Mouse (Mus musculus): ENCODE results near the gene Kcns3. TPM values are rescaled to one million over a fixed set of nuclear protein-coding genes. Genes with fewer than 3 reads are reported as not detected.

The Kcns3 gene
- polyA plus RNA-seq, 1 experiment from 2014 or later: 4.8 TPM

- WGBS: 91% methylated on average over 1 of the region's 1 CpGs
- Histone ChIP-seq H3K9ac (ENCODE audit: low read depth, low read length) (no peak overlapping the region), H3K36me3 (ENCODE audit: control insufficient read depth, insufficient read depth, low read length) (no peaks in the 10 kb centered on the region), H3K4me3 (ENCODE audit: low read length) (no peak overlapping the region), H3K4me2 (ENCODE audit: low read depth, low read length) (no peak overlapping the region), H3K27me3 (replicated peaks; ENCODE audit: control insufficient read depth, insufficient read depth, low read length) (peaks cover 13% of the 10 kb centered on the region), H3K27ac (ENCODE audit: low read length) (no peak overlapping the region), H3K4me1 (ENCODE audit: control insufficient read depth, insufficient read depth, low read length) (0 out of 2 replicates have a peak, but pooled peaks cover 3% of the 10 kb centered on the region), H3K9me3 (ENCODE audit: control insufficient read depth, low read length) (no peaks in the 10 kb centered on the region)
- no peak for ATAC-seq
These were observed 4.3 kb upstream of the Kcns3 start for GRCm38 (mm10) chr12:11155123-11155522.

GRCm38 (mm10) chr12:11153587-11153986 lies 2.7 kb upstream of the Kcns3 start:
- peak overlapping the region; percentile 76 for H3K27ac ChIP-seq (ENCODE audit: low read length)
- H3K9me3 ChIP-seq (ENCODE audit: control insufficient read depth, low read length): no peaks in the 10 kb centered on the region
- H3K4me1 ChIP-seq (ENCODE audit: control insufficient read depth, insufficient read depth, low read length): 0 out of 2 replicates have a peak, but pooled peaks cover 3% of the 10 kb centered on the region
- peak; percentile 83 for ATAC-seq
- H3K27me3 ChIP-seq (replicated peaks; ENCODE audit: control insufficient read depth, insufficient read depth, low read length): peaks cover 13% of the 10 kb centered on the region
- no peak overlapping the region for H3K9ac ChIP-seq (ENCODE audit: low read depth, low read length)
- no peak overlapping the region for H3K4me3 ChIP-seq (ENCODE audit: low read length)
- H3K36me3 ChIP-seq (ENCODE audit: control insufficient read depth, insufficient read depth, low read length): no peaks in the 10 kb centered on the region
- peak overlapping the region; percentile 24; the same call in 1 of the 2 replicates for H3K4me2 ChIP-seq (ENCODE audit: low read depth, low read length)

- peak overlapping the region; percentile 92 for H3K4me2 ChIP-seq (ENCODE audit: low read depth, low read length)
- H3K9me3 ChIP-seq (ENCODE audit: control insufficient read depth, low read length): no peaks in the 10 kb centered on the region
- H3K4me1 ChIP-seq (ENCODE audit: control insufficient read depth, insufficient read depth, low read length): 0 out of 2 replicates have a peak, but pooled peaks cover 3% of the 10 kb centered on the region
- no peaks in the 10 kb centered on the region for H3K36me3 ChIP-seq (ENCODE audit: control insufficient read depth, insufficient read depth, low read length)
- H3K4me3 ChIP-seq (ENCODE audit: low read length): peak overlapping the region; percentile 57
- peak overlapping the region; percentile 72 for H3K9ac ChIP-seq (ENCODE audit: low read depth, low read length)
- H3K27ac ChIP-seq (ENCODE audit: low read length): 0 out of 2 replicates have a peak overlapping the region, but pooled peaks have one; percentile 9
- ATAC-seq: peak; percentile 87
- under 1% methylated on average over 54 of the region's 66 CpGs for WGBS
- H3K27me3 ChIP-seq (replicated peaks; ENCODE audit: control insufficient read depth, insufficient read depth, low read length): peaks cover 15% of the 10 kb centered on the region
These were observed 492 bp downstream of the Kcns3 start for GRCm38 (mm10) chr12:11150192-11150935.

GRCm38 (mm10) chr12:11149421-11150191 lies 1.2 kb downstream of the Kcns3 start:
- Histone ChIP-seq H3K4me3 (ENCODE audit: low read length) (peak overlapping the region; percentile 57), H3K27me3 (replicated peaks; ENCODE audit: control insufficient read depth, insufficient read depth, low read length) (peaks cover 15% of the 10 kb centered on the region), H3K4me2 (ENCODE audit: low read depth, low read length) (peak overlapping the region; percentile 92), H3K9me3 (ENCODE audit: control insufficient read depth, low read length) (no peaks in the 10 kb centered on the region), H3K36me3 (ENCODE audit: control insufficient read depth, insufficient read depth, low read length) (no peaks in the 10 kb centered on the region), H3K9ac (ENCODE audit: low read depth, low read length) (peak overlapping the region; percentile 72), H3K27ac (ENCODE audit: low read length) (0 out of 2 replicates have a peak overlapping the region, but pooled peaks have one; percentile 9), H3K4me1 (ENCODE audit: control insufficient read depth, insufficient read depth, low read length) (0 out of 2 replicates have a peak, but pooled peaks cover 3% of the 10 kb centered on the region)
- under 1% methylated on average over 39 of the region's 41 CpGs for WGBS
- ATAC-seq: peak; percentile 55

GRCm38 (mm10) chr12:11149121-11149420 lies 1.8 kb downstream of the Kcns3 start:
- 2% methylated on average over 14 of the region's 14 CpGs for WGBS
- Histone ChIP-seq H3K4me2 (ENCODE audit: low read depth, low read length) (peak overlapping the region; percentile 92), H3K9ac (ENCODE audit: low read depth, low read length) (peak overlapping the region; percentile 72), H3K4me1 (ENCODE audit: control insufficient read depth, insufficient read depth, low read length) (0 out of 2 replicates have a peak, but pooled peaks cover 3% of the 10 kb centered on the region), H3K4me3 (ENCODE audit: low read length) (peak overlapping the region; percentile 57), H3K36me3 (ENCODE audit: control insufficient read depth, insufficient read depth, low read length) (no peaks in the 10 kb centered on the region), H3K9me3 (ENCODE audit: control insufficient read depth, low read length) (no peaks in the 10 kb centered on the region), H3K27ac (ENCODE audit: low read length) (no peak overlapping the region), H3K27me3 (replicated peaks; ENCODE audit: control insufficient read depth, insufficient read depth, low read length) (peaks cover 15% of the 10 kb centered on the region)
- ATAC-seq: peak; percentile 15

- ATAC-seq: no peak
- 67% methylated on average over 1 of the region's 1 CpGs for WGBS
- Histone ChIP-seq H3K4me3 (ENCODE audit: low read length) (no peak overlapping the region), H3K36me3 (ENCODE audit: control insufficient read depth, insufficient read depth, low read length) (no peaks in the 10 kb centered on the region), H3K4me1 (ENCODE audit: control insufficient read depth, insufficient read depth, low read length) (no peaks in the 10 kb centered on the region), H3K27me3 (replicated peaks; ENCODE audit: control insufficient read depth, insufficient read depth, low read length) (0 out of 2 replicates have a peak, but pooled peaks cover 2% of the 10 kb centered on the region), H3K4me2 (ENCODE audit: low read depth, low read length) (no peak overlapping the region), H3K9ac (ENCODE audit: low read depth, low read length) (no peak overlapping the region), H3K27ac (ENCODE audit: low read length) (no peak overlapping the region), H3K9me3 (ENCODE audit: control insufficient read depth, low read length) (no peaks in the 10 kb centered on the region)
These were observed 6.0 kb downstream of the Kcns3 start for GRCm38 (mm10) chr12:11144894-11145293.

GRCm38 (mm10) chr12:11132418-11132817 lies 18.4 kb downstream of the Kcns3 start:
- no peaks in the 10 kb centered on the region for H3K9me3 ChIP-seq (ENCODE audit: control insufficient read depth, low read length)
- ATAC-seq: no peak
- no peaks in the 10 kb centered on the region for H3K4me1 ChIP-seq (ENCODE audit: control insufficient read depth, insufficient read depth, low read length)
- H3K36me3 ChIP-seq (ENCODE audit: control insufficient read depth, insufficient read depth, low read length): no peaks in the 10 kb centered on the region
- H3K27ac ChIP-seq (ENCODE audit: low read length): no peak overlapping the region
- H3K27me3 ChIP-seq (replicated peaks; ENCODE audit: control insufficient read depth, insufficient read depth, low read length): no peaks in the 10 kb centered on the region
- no peak overlapping the region for H3K4me2 ChIP-seq (ENCODE audit: low read depth, low read length)
- H3K4me3 ChIP-seq (ENCODE audit: low read length): no peak overlapping the region
- H3K9ac ChIP-seq (ENCODE audit: low read depth, low read length): no peak overlapping the region

GRCm38 (mm10) chr12:11129188-11129587 lies 21.7 kb downstream of the Kcns3 start:
- H3K36me3 ChIP-seq (ENCODE audit: control insufficient read depth, insufficient read depth, low read length): no peaks in the 10 kb centered on the region
- ATAC-seq: no peak
- no peak overlapping the region for H3K4me3 ChIP-seq (ENCODE audit: low read length)
- no peaks in the 10 kb centered on the region for H3K27me3 ChIP-seq (replicated peaks; ENCODE audit: control insufficient read depth, insufficient read depth, low read length)
- WGBS: 54% methylated on average over 3 of the region's 3 CpGs
- H3K9me3 ChIP-seq (ENCODE audit: control insufficient read depth, low read length): no peaks in the 10 kb centered on the region
- H3K4me1 ChIP-seq (ENCODE audit: control insufficient read depth, insufficient read depth, low read length): no peaks in the 10 kb centered on the region
- H3K9ac ChIP-seq (ENCODE audit: low read depth, low read length): no peak overlapping the region
- H3K4me2 ChIP-seq (ENCODE audit: low read depth, low read length): no peak overlapping the region
- H3K27ac ChIP-seq (ENCODE audit: low read length): no peak overlapping the region

GRCm38 (mm10) chr12:11126186-11126759 lies 24.6 kb downstream of the Kcns3 start:
- H3K27ac ChIP-seq (ENCODE audit: low read length): no peak overlapping the region
- 61% methylated on average over 5 of the region's 5 CpGs for WGBS
- H3K27me3 ChIP-seq (replicated peaks; ENCODE audit: control insufficient read depth, insufficient read depth, low read length): no peaks in the 10 kb centered on the region
- no peak overlapping the region for H3K9ac ChIP-seq (ENCODE audit: low read depth, low read length)
- no peaks in the 10 kb centered on the region for H3K9me3 ChIP-seq (ENCODE audit: control insufficient read depth, low read length)
- no peak overlapping the region for H3K4me3 ChIP-seq (ENCODE audit: low read length)
- no peak overlapping the region for H3K4me2 ChIP-seq (ENCODE audit: low read depth, low read length)
- H3K36me3 ChIP-seq (ENCODE audit: control insufficient read depth, insufficient read depth, low read length): no peaks in the 10 kb centered on the region
- no peak for ATAC-seq
- H3K4me1 ChIP-seq (ENCODE audit: control insufficient read depth, insufficient read depth, low read length): no peaks in the 10 kb centered on the region
